In genomic region chr12:69680635-69681565, GRCm38 (mm10) we compare ENCODE assay signal across 8 mouse cellular contexts. TPM values are rescaled to one million over a fixed set of nuclear protein-coding genes. Genes with fewer than 3 reads are reported as not detected.
DNase-seq lines count a peak whose midpoint lies in the region; ATAC-seq and TF ChIP-seq lines count a peak whose summit lies in the region.

No protein-coding gene starts in this region.

- peak; percentile 62 for ATAC-seq in granulocyte monocyte progenitor cell, adult 5-6 weeks (replicated peaks; ENCODE audit: poor library complexity, severe bottlenecking)
- peak; percentile 60 for ATAC-seq in intestine, embryonic 16.5 days
- ATAC-seq in limb, embryonic 14.5 days (ENCODE audit: low FRiP score, low read depth): peak; percentile 17; the same call in 1 of the 2 replicates
- ATAC-seq in midbrain, embryonic 14.5 days (ENCODE audit: low FRiP score, low TSS enrichment): no peak; the same call in 1 of the 2 replicates

- TF ChIP-seq POLR2A in limb, embryonic 14.5 days (IDR thresholded peaks at IDR 0.05; ENCODE audit: borderline replicate concordance, extremely low read depth, insufficient read depth, insufficient read length): no peak

- H3K36me3 ChIP-seq in intestine, embryonic 16.5 days (ENCODE audit: control insufficient read depth, insufficient read depth, low read length): no peaks in the 10 kb centered on the region
- H3K36me3 ChIP-seq in limb, embryonic 14.5 days (ENCODE audit: control insufficient read depth, insufficient read depth, low read length): no peaks in the 10 kb centered on the region
- no peaks in the 10 kb centered on the region for H3K36me3 ChIP-seq in midbrain, embryonic 14.5 days (ENCODE audit: control insufficient read depth, insufficient read depth, low read length)

- H3K27me3 ChIP-seq in intestine, embryonic 16.5 days (replicated peaks; ENCODE audit: control insufficient read depth, insufficient read depth, low read length): no peaks in the 10 kb centered on the region
- H3K27me3 ChIP-seq in limb, embryonic 14.5 days (ENCODE audit: control insufficient read depth, insufficient read depth, low read length): no peaks in the 10 kb centered on the region
- no peaks in the 10 kb centered on the region for H3K27me3 ChIP-seq in midbrain, embryonic 14.5 days (ENCODE audit: control insufficient read depth, insufficient read depth, low read length)

- peak overlapping the region; percentile 99 for H3K27ac ChIP-seq in intestine, embryonic 16.5 days (ENCODE audit: low read length)
- peak overlapping the region; percentile 97 for H3K27ac ChIP-seq in limb, embryonic 14.5 days (replicated peaks; ENCODE audit: low read depth, low read length)
- peak overlapping the region; percentile 98 for H3K27ac ChIP-seq in midbrain, embryonic 14.5 days (replicated peaks; ENCODE audit: low read depth, low read length)

- peaks cover 11% of the 10 kb centered on the region for H3K4me1 ChIP-seq in intestine, embryonic 16.5 days (ENCODE audit: control insufficient read depth, insufficient read depth, low read length)
- H3K4me1 ChIP-seq in limb, embryonic 14.5 days (ENCODE audit: control insufficient read depth, insufficient read depth, low read length): peaks cover 23% of the 10 kb centered on the region
- H3K4me1 ChIP-seq in midbrain, embryonic 14.5 days (ENCODE audit: control insufficient read depth, insufficient read depth, low read length): peaks cover 9% of the 10 kb centered on the region

- H3K4me3 ChIP-seq in intestine, embryonic 16.5 days (ENCODE audit: low read length): peak overlapping the region; percentile 98
- H3K4me3 ChIP-seq in limb, embryonic 14.5 days (replicated peaks; ENCODE audit: low read length): peak overlapping the region; percentile 96
- H3K4me3 ChIP-seq in midbrain, embryonic 14.5 days (replicated peaks; ENCODE audit: low read depth, low read length): peak overlapping the region; percentile 84

- peak overlapping the region; percentile 77 for H3K4me2 ChIP-seq in intestine, embryonic 16.5 days (ENCODE audit: low read depth, low read length)
- H3K4me2 ChIP-seq in limb, embryonic 14.5 days (replicated peaks; ENCODE audit: low read depth, low read length, severe bottlenecking): peak overlapping the region; percentile 78
- H3K4me2 ChIP-seq in midbrain, embryonic 14.5 days (ENCODE audit: low read length): peak overlapping the region; percentile 72

- under 1% methylated on average over 56 of the region's 56 CpGs for WGBS in intestine, embryonic 16.5 days
- under 1% methylated on average over 46 of the region's 56 CpGs for whole genome bisulfite sequencing in limb, embryonic 14.5 days
- under 1% methylated on average over 56 of the region's 56 CpGs for WGBS in midbrain, embryonic 14.5 days

- H3K9ac ChIP-seq in intestine, embryonic 16.5 days (ENCODE audit: low read depth, low read length): peak overlapping the region; percentile 99
- peak overlapping the region; percentile 96 for H3K9ac ChIP-seq in limb, embryonic 14.5 days (ENCODE audit: low read depth, low read length, severe bottlenecking)
- peak overlapping the region; percentile 96 for H3K9ac ChIP-seq in midbrain, embryonic 14.5 days (replicated peaks; ENCODE audit: low read length)

- peak; percentile 37 for DNase-seq in right cerebral cortex, adult 18-20 months
- no peak for DNase-seq in right cerebral cortex, postnatal 36 days (ENCODE audit: low spot score in 2 of 2)
- peak; percentile 65 for DNase-seq in embryo, embryonic 11 days
- peak; percentile 34 for DNase-seq in limb, embryonic 14.5 days (ENCODE audit: low spot score)
- peak; percentile 67 for DNase-seq in midbrain, embryonic 14.5 days
- DNase-seq in spleen, postnatal 14 days (ENCODE audit: low spot score in 2 of 2): peak; percentile 19 to 48

- no peaks in the 10 kb centered on the region for H3K9me3 ChIP-seq in intestine, embryonic 16.5 days (ENCODE audit: control insufficient read depth, low read length)
- no peaks in the 10 kb centered on the region for H3K9me3 ChIP-seq in limb, embryonic 14.5 days (ENCODE audit: control insufficient read depth, low read length)
- H3K9me3 ChIP-seq in midbrain, embryonic 14.5 days (ENCODE audit: control insufficient read depth, low read length): no peaks in the 10 kb centered on the region

RNA-seq across cellular contexts. Expression of gene Sos2, which starts 0.8 kb away (rescaled TPM):
- 44.9 and 46.9 TPM in 2 replicates for total RNA-seq in granulocyte monocyte progenitor cell, adult 5-6 weeks (2014; fragmentation: Nextera tagmentation)
- 26.1 and 32.1 TPM in 2 replicates for total RNA-seq in granulocyte monocyte progenitor cell, adult 5-6 weeks (2017)
- 7.0 and 7.2 TPM in 2 replicates for polyA plus RNA-seq in intestine, embryonic 16.5 days (2015; fragmentation: Nextera tagmentation; extraction: Ambion mirVana)
- polyA plus RNA-seq in limb, embryonic 14.5 days (2012; rRNA removed): 34.4 and 37.1 TPM in 2 replicates
- 13.3 and 13.5 TPM in 2 replicates for polyA plus RNA-seq in limb, embryonic 14.5 days (2014; fragmentation: Nextera tagmentation; extraction: Ambion mirVana)
- polyA plus RNA-seq in midbrain, embryonic 14.5 days (2014; fragmentation: Nextera tagmentation; extraction: Ambion mirVana): 14.2 and 15.0 TPM in 2 replicates

RNA-seq across cellular contexts. Expression of gene L2hgdh, which starts 43.8 kb away (rescaled TPM):
- 21.0 and 39.0 TPM in 2 replicates for total RNA-seq in granulocyte monocyte progenitor cell, adult 5-6 weeks (2014; fragmentation: Nextera tagmentation)
- total RNA-seq in granulocyte monocyte progenitor cell, adult 5-6 weeks (2017): 26.4 and 34.6 TPM in 2 replicates
- polyA plus RNA-seq in intestine, embryonic 16.5 days (2015; fragmentation: Nextera tagmentation; extraction: Ambion mirVana): 21.3 and 22.8 TPM in 2 replicates
- polyA plus RNA-seq in limb, embryonic 14.5 days (2012; rRNA removed): 14.7 and 14.9 TPM in 2 replicates
- polyA plus RNA-seq in limb, embryonic 14.5 days (2014; fragmentation: Nextera tagmentation; extraction: Ambion mirVana): 14.5 and 17.4 TPM in 2 replicates
- polyA plus RNA-seq in midbrain, embryonic 14.5 days (2014; fragmentation: Nextera tagmentation; extraction: Ambion mirVana): 9.8 and 10.8 TPM in 2 replicates

RNA-seq across cellular contexts. Expression of gene Atp5s, which starts 43.9 kb away (rescaled TPM):
- 18.9 and 30.4 TPM in 2 replicates for total RNA-seq in granulocyte monocyte progenitor cell, adult 5-6 weeks (2014; fragmentation: Nextera tagmentation)
- 11.2 and 13.6 TPM in 2 replicates for total RNA-seq in granulocyte monocyte progenitor cell, adult 5-6 weeks (2017)
- 33.4 and 33.5 TPM in 2 replicates for polyA plus RNA-seq in intestine, embryonic 16.5 days (2015; fragmentation: Nextera tagmentation; extraction: Ambion mirVana)
- polyA plus RNA-seq in limb, embryonic 14.5 days (2012; rRNA removed): 26.1 and 29.4 TPM in 2 replicates
- polyA plus RNA-seq in limb, embryonic 14.5 days (2014; fragmentation: Nextera tagmentation; extraction: Ambion mirVana): 30.8 and 36.1 TPM in 2 replicates
- polyA plus RNA-seq in midbrain, embryonic 14.5 days (2014; fragmentation: Nextera tagmentation; extraction: Ambion mirVana): 31.8 and 37.8 TPM in 2 replicates

Comparison
In these comparisons a context has a peak if more than half of its experiments do, and no peak if none do; other contexts are left out.
1. DNase-seq: peak in right cerebral cortex, adult 18-20 months (single experiment), embryo, embryonic 11 days (single experiment), limb, embryonic 14.5 days (single experiment), midbrain, embryonic 14.5 days (single experiment) and spleen, postnatal 14 days (2 of 2); none in right cerebral cortex, postnatal 36 days (0 of 2).
2. Peak in every context shown above with its lines, with median percentiles within 50 percentile points of each other: H3K27ac ChIP-seq, H3K4me2 ChIP-seq, H3K4me3 ChIP-seq and H3K9ac ChIP-seq.